Mouse (Mus musculus) liver, adult 2 months (tissue): ENCODE measurements at regions not wholly inside any gene's neighbourhood (a gene's known extent, or its start where the extent isn't known, plus 50 kb on each side); places are given as distances from the start of the nearest gene placed in this dataset.

ENCODE experiments used
- CTCF ChIP-seq: fragments of 200-500 bp; IDR thresholded peaks from 2 replicates; pipeline ENCODE4 v1.5.1; 2011; ENCODE audit warnings: low read depth, low read length, control low read depth
- POLR2A ChIP-seq: fragments of 200-500 bp; IDR thresholded peaks from 2 replicates; pipeline ENCODE4 v1.6.1; 2011; ENCODE audit warnings: low read length, control low read depth; ENCODE audit not compliant: insufficient read depth; ENCODE audit errors: extremely low read depth

GRCm38 (mm10) chr16:92928201-92928600 lies 102.3 kb upstream of the Runx1 start:
- TF ChIP-seq CTCF = no peak
- TF ChIP-seq POLR2A = no peak
